Mouse (Mus musculus) MEL (cell line): ENCODE measurements around the gene Ror2.

Experiments used
- E2F4 ChIP-seq: IDR thresholded peaks from 2 replicates; pipeline ENCODE4 v1.6.1; 2011; ENCODE audit warnings: low read depth, low read length, improper control_type of control experiment, borderline replicate concordance
- EP300 ChIP-seq, 2 experiments: IDR thresholded peaks; 2 replicates each; pipeline ENCODE4 v1.6.1; 2011; ENCODE audit warnings: improper control_type of control experiment in 2 of 2, low read length in 2 of 2, low read depth in 1 of 2, mild to moderate bottlenecking in 1 of 2
- POLR2A ChIP-seq, 2 experiments: IDR thresholded peaks; 2 replicates each; pipeline ENCODE4 v1.6.1; 2011 to 2012; ENCODE audit warnings: low read length in 2 of 2, mild to moderate bottlenecking in 2 of 2, control low read depth in 1 of 2, improper control_type of control experiment in 1 of 2, low read depth in 1 of 2, moderate library complexity in 1 of 2; ENCODE audit not compliant: control insufficient read depth in 1 of 2, insufficient read depth in 1 of 2, poor library complexity in 1 of 2
- RCOR1 ChIP-seq: IDR thresholded peaks from 2 replicates; pipeline ENCODE4 v1.6.1; 2012; ENCODE audit warnings: low read depth, mild to moderate bottlenecking, inconsistent platforms, low read length, improper control_type of control experiment
- USF2 ChIP-seq, 2 experiments: IDR thresholded peaks; 2 replicates each; pipeline ENCODE4 v1.6.1; 2011 to 2012; ENCODE audit warnings: improper control_type of control experiment in 2 of 2, low read length in 2 of 2, borderline replicate concordance in 1 of 2, inconsistent platforms in 1 of 2, low read depth in 1 of 2, mild to moderate bottlenecking in 1 of 2; ENCODE audit not compliant: insufficient read depth in 1 of 2

- TF ChIP-seq POLR2A (IDR thresholded peaks at IDR 0.05; ENCODE audit: control insufficient read depth in 1 of 2, insufficient read depth in 1 of 2, low read depth in 1 of 2, low read length in 2 of 2, poor library complexity in 1 of 2) (no peak), RCOR1 (no peak), USF2 (IDR thresholded peaks at IDR 0.05; ENCODE audit: borderline replicate concordance in 1 of 2, insufficient read depth in 1 of 2, low read depth in 1 of 2, low read length in 2 of 2) (no peak), EP300 (IDR thresholded peaks at IDR 0.05; ENCODE audit: low read depth in 1 of 2, low read length in 2 of 2) (no peak), E2F4 (no peak)
Observed at GRCm38 (mm10) chr13:53247175-53247574, 38.7 kb downstream of the Ror2 start.
